Mouse (Mus musculus): ENCODE data around the gene Olfr15.

- no peak for TF ChIP-seq TCF3 (IDR thresholded peaks at IDR 0.05; ENCODE audit: insufficient read length, low read depth)
- no peak for TF ChIP-seq POLR2A (IDR thresholded peaks at IDR 0.05; ENCODE audit: insufficient read length, low read depth)
- no peak for TF ChIP-seq MAX (IDR thresholded peaks at IDR 0.05; ENCODE audit: low read depth)
- TF ChIP-seq E2F4 (IDR thresholded peaks at IDR 0.05; ENCODE audit: insufficient read depth): no peak
- TF ChIP-seq REST (IDR thresholded peaks at IDR 0.05; ENCODE audit: insufficient read depth, insufficient read length): no peak
- no peak for TF ChIP-seq TCF12 (IDR thresholded peaks at IDR 0.05; ENCODE audit: insufficient read depth, poor library complexity, severe bottlenecking)
- TF ChIP-seq MYOD1 (IDR thresholded peaks at IDR 0.05; ENCODE audit: control insufficient read depth in 1 of 3, insufficient read length in 2 of 3, low read depth in 2 of 3): no peak
- no peak for TF ChIP-seq USF1 (IDR thresholded peaks at IDR 0.05; ENCODE audit: low read depth)
- TF ChIP-seq SRF (IDR thresholded peaks at IDR 0.05; ENCODE audit: control insufficient read depth, insufficient read length, low read depth): no peak
Observed at GRCm38 (mm10) chr16:3891621-3892295, 61.1 kb downstream of the Olfr15 start.

All from myocyte (in vitro differentiated cells).